Mouse (Mus musculus) embryonic stem cell, embryonic (primary cell): ENCODE data around the gene Gpr161.

ENCODE experiments used
- CTCF ChIA-PET, 4 experiments: fragments of 300-600 bp in 2 of 4; fragments of 350-600 bp in 2 of 4; sonication (Branson Sonifier 250); formaldehyde crosslinking; loops; one replicate each; lab custom pipeline; 2022; ENCODE audit warnings: inconsistent platforms in 2 of 4; lab: Charles Lee
- POLR2A ChIA-PET, 4 experiments: fragments of 300-600 bp in 2 of 4; fragments of 350-600 bp in 2 of 4; sonication (Branson Sonifier 250); formaldehyde crosslinking; loops; one replicate each; lab custom pipeline; 2022; ENCODE audit warnings: antibody characterized with exemption in 4 of 4, inconsistent platforms in 1 of 4; lab: Charles Lee

Gpr161 gene

DNA sequence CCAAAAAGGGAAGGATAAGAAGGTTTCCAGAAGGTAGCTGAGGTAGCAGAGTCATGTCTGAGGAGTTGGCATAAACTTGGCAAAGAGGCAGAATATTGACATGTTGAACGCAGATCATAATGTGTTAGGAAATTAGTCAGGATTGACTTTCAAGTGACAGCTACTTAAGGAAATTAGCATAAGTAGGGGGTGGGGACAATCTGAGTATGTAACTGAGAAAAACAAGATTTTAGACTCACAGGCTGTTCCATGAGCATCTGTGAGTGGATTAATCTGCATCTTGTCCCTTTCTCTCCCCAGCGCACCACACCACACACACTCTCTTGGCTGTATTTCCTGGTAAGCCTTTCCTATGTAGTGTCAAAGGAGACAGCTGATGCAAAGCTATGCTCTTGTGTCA, 6.0 kb downstream of the Gpr161 start:
- ChIA-PET CTCF (no interaction called here), POLR2A (no interaction called here)

DNA sequence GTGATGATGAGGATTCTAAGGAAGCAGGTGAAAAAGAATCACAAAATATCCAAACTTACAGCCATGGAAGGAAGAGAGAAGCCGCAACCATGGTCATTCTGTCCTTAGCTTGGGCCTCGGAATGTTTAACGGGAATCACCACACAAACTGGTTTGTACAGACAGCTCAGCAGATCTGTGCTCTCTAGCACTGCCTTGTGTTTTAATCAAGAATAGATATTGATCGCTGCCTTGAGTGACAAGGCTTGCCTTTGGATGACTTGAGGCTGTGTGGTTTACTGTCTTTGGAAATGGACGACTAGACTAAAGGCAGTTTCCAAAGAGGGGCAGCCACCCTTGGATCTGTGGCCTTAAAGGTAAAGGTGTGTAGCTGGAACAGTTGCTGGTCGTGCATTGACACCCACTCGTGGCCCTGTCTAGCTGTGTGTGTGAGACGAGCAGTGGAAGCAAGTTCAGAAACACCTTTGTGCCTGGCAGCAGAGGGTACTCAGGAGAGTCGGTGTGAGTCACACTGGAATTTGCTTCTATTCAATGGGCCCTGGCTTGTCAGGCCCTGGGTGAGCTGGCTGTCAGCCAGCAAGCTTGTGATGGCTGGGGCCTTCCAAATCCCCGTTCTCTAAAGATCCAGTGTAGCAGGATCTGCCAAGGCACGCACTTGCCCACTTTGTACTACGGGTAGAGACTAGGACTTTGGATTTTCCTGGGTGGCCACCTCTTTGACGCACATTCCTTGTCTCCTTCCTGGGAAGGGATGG, 7.0 kb downstream of the Gpr161 start:
- CTCF ChIA-PET: interaction anchor here in 1 of 4 experiments (0.7 kb wide), 1 partner anchor 14 kb away, joined by 3 read pairs; no protein-coding TSS in a partner anchor
- POLR2A ChIA-PET: interaction anchor here in 2 of 4 experiments (1.0 to 2.0 kb wide), 2 partner anchors 11 to 158 kb away, joined by 3 to 5 read pairs; partner anchors contain the start of genes Dcaf6 (in 1 of the 2) and Mpc2 (in 1 of the 2)

DNA sequence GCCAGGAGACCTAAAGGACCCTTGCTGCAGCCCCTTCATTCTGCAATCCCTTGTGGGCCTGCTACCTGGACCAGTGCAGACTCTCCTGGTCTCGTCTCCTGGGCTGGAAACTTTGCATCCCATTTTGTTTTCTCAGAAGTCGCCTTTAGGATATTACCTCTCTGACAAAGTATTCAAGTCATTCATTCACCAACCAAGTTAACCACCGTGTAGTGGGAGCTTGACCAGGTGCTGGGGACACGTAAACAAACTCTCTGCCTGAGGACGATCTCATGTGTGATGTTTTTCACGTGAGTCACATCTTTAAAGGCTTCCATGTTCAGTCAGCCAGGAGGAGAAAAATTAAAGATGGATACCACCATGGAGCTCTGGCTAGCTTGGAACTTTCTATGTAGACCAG, 7.6 kb downstream of the Gpr161 start:
- CTCF ChIA-PET: no interaction called here
- POLR2A ChIA-PET: interaction anchor here in 3 of 4 experiments (0.5 to 2.0 kb wide), 4 partner anchors 9 to 814 kb away, joined by 3 to 5 read pairs (median 4); partner anchors contain the start of genes Dcaf6 (in 1 of the 3) and Mpc2 (in 1 of the 3)

- ChIA-PET CTCF (no interaction called here), POLR2A (interaction anchor here in 1 of 4 experiments (2.0 kb wide), 1 partner anchor 13 kb away, joined by 5 read pairs; no protein-coding TSS in a partner anchor)
These were observed 8.8 kb downstream of the Gpr161 start for GRCm38 (mm10) chr1:165304341-165304740.

DNA sequence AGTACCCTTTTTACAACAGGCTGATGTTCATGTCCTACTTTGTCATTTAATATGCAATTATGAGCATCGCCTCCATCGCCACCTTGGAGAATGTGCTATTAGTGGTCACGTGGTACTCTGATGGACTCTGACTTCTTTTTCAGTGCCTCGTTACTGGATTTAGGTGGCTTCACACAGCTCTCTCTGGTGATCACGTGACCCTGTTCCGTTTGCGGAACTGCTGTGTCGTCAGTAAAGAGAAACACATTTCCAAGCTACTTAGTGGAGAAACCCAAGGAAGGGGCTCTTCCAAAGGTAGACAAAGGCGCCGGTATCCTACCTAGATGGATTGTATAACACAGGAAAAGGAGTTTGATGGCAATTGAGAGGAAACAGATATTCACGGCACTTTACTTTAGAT, 12.6 kb downstream of the Gpr161 start:
- POLR2A ChIA-PET: interaction anchor here in 2 of 4 experiments (0.9 to 2.1 kb wide), 4 partner anchors 12 to 153 kb away, joined by 3 to 6 read pairs (median 3); partner anchors contain the start of gene Tiprl (in 1 of the 2)
- CTCF ChIA-PET: interaction anchor here in 1 of 4 experiments (0.9 to 1.5 kb wide), 2 partner anchors 9 to 12 kb away, joined by 3 to 5 read pairs; no protein-coding TSS in a partner anchor

DNA sequence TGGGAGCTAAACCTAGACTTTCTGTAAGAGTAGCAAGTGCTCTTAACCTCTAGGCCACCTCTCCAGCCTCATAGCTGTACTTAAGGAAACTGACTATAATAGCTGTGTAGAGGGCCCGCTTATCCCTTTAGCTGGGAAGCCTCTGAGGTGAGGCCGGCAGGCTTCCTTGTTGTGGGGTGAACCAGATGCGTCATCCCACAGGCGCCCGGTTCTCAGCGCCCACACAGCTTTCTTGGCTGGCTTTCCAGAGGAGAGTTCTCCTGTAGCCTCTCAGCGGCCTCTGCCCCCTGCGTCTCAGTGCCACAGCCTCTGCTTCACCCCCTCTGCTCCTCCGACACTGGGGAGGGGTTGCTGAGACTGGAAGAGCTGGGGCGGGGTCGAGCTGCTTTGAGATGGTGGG, 20.8 kb downstream of the Gpr161 start:
- ChIA-PET CTCF (interaction anchor here in 2 of 4 experiments (0.6 to 1.4 kb wide), 4 partner anchors 11 to 76 kb away, joined by 3 read pairs; no protein-coding TSS in a partner anchor), POLR2A (interaction anchor here in 3 of 4 experiments (0.9 to 2.0 kb wide), 3 partner anchors 12 to 80 kb away, joined by 3 to 11 read pairs (median 3); partner anchors contain the start of gene Tiprl (in 2 of the 3))

GRCm38 (mm10) chr1:165320141-165320934, 24.7 kb downstream of the Gpr161 start:
- CTCF ChIA-PET: interaction anchor here in 3 of 4 experiments (0.6 to 1.9 kb wide), 8 partner anchors 9 to 140 kb away, joined by 3 to 6 read pairs (median 4); partner anchors contain the start of genes Dcaf6 (in 1 of the 3), Mpc2 (in 1 of the 3) and Tiprl (in 1 of the 3)
- POLR2A ChIA-PET: interaction anchor here in 3 of 4 experiments (0.8 to 1.4 kb wide), 5 partner anchors 12 to 140 kb away, joined by 3 to 4 read pairs (median 3); partner anchors contain the start of genes Dcaf6 (in 1 of the 3), Mpc2 (in 1 of the 3) and Tiprl (in 1 of the 3)

DNA sequence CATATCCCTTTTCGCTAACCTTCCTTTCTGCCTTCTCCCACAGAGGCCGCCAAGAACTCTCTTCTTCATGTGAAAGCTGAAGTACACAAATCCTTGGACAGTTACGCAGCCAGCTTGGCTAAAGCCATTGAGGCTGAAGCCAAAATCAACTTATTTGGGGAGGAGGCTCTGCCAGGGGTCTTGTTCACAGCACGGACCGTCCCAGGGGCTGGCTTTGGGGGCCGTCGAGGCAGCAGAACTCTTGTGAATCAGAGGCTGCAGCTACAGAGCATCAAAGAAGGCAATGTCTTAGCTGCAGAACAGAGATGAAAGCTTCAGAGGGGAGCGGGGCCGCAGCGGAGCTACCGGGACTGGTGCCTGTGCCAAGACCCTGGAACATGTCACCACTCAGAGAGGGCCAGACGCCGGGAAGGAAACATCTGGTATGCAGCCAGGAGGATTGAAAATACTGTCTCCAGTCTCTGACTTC, 25.8 kb downstream of the Gpr161 start:
- CTCF ChIA-PET: interaction anchor here in 2 of 4 experiments (1.3 to 1.9 kb wide), 2 partner anchors 9 to 32 kb away, joined by 5 to 6 read pairs; no protein-coding TSS in a partner anchor
- POLR2A ChIA-PET: interaction anchor here in 1 of 4 experiments (1.0 kb wide), 1 partner anchor 84 kb away, joined by 3 read pairs; the partner anchor contains the start of gene Tiprl

DNA sequence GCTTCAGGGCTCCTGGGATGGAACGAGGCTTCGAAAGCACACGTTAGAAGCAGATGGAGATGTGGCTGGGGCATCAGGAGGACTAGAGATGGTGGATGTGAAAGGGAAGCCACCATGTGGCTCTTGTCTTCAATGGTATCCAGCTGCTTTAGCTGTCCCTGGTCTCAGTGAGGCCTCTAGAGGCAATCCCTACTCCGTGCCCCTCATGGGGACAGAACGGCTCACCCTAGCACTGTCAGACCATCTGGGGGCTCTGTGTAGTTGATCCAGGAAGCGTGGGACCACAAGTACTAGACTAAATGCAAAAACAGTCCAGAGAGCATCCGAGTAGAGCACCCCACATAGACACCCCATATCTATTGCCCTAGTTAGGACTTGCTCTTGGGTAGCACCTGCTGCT, 26.3 kb downstream of the Gpr161 start:
- POLR2A ChIA-PET: no interaction called here
- CTCF ChIA-PET: no interaction called here

- ChIA-PET POLR2A (interaction anchor here in 1 of 4 experiments (0.6 to 1.2 kb wide), 2 partner anchors 57 to 138 kb away, joined by 3 to 4 read pairs; no protein-coding TSS in a partner anchor), CTCF (interaction anchor here in 1 of 4 experiments (1.3 kb wide), 1 partner anchor 190 kb away, joined by 3 read pairs; no protein-coding TSS in a partner anchor)
These were observed 27.3 kb downstream of the Gpr161 start for GRCm38 (mm10) chr1:165322934-165323333.

DNA sequence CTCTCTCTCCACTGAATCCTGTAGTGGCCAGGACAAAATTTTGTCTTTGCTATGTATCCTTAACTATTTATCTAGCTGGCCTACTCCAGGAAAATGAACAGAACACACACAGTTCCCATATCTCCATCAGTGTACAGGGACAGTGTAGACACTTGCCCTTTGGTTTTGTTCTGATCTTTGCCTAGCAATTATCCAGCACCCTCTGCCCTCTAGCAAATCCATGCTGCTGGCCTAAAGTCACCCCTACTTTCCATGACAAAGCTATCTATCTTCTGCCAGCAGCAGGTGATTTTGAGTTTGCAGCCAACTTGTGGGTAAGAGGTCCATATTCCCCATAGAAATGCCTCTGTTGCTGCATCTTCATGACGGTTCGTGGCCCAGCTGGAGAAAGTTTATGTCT, 31.8 kb downstream of the Gpr161 start:
- CTCF ChIA-PET: interaction anchor here in 1 of 4 experiments (1.1 kb wide), 1 partner anchor 75 kb away, joined by 3 read pairs; no protein-coding TSS in a partner anchor

GRCm38 (mm10) chr1:165327831-165328230, 32.2 kb downstream of the Gpr161 start:
- CTCF ChIA-PET: interaction anchor here in 1 of 4 experiments (1.1 kb wide), 1 partner anchor 76 kb away, joined by 3 read pairs; no protein-coding TSS in a partner anchor

More for the DNA sequence above, 31.8 kb downstream of the Gpr161 start:
- POLR2A ChIA-PET: interaction anchor here in 1 of 4 experiments (1.3 kb wide), 1 partner anchor 11 kb away, joined by 3 read pairs; no protein-coding TSS in a partner anchor

DNA sequence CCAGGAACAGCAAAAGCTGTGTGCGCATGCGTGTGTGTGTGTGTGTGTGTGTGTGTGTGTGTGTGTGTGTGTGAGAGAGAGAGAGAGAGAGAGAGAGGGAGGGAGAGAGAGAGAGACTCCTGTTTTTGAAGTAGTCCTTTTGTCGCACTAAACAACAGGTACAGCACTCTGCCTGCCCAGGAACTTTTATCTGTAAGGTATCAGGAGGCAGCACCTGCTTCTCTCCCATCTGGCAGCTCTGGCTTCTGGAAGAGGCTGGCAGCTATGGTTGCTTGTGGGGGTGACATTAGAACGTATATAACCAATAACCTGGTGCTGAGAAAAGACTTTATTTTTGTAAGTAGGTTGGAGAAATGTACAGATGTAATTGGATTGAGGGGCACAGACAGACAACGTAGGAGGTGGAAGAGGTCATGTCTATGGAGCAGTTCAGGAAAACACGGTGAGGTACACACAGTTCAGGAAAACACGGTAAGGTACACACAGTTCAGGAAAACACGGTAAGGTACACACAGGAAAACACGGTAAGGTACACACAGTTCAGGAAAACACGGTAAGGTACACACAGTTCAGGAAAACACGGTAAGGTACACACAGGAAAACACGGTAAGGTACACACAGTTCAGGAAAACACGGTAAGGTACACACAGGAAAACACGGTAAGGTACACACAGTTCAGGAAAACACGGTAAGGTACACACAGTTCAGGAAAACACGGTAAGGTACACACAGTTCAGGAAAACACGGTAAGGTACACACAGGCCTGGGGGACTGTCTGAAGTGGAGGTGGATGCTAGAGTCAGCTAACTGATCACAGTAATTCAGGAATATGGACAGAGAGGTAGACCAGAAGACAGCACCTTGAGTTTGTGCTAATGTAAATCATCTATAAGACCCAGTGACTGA, 33.0 kb downstream of the Gpr161 start:
- ChIA-PET POLR2A (interaction anchor here in 1 of 4 experiments (0.6 to 1.3 kb wide), 3 partner anchors 12 to 191 kb away, joined by 3 to 4 read pairs (median 3); partner anchors contain the start of genes Dcaf6 and Mpc2), CTCF (interaction anchor here in 1 of 4 experiments (0.7 to 1.1 kb wide), 2 partner anchors 77 to 238 kb away, joined by 3 to 4 read pairs; no protein-coding TSS in a partner anchor)

More at GRCm38 (mm10) chr1:165327831-165328230, 32.2 kb downstream of the Gpr161 start:
- POLR2A ChIA-PET: interaction anchor here in 1 of 4 experiments (0.8 to 1.3 kb wide), 2 partner anchors 11 to 133 kb away, joined by 3 to 4 read pairs; partner anchors contain the start of genes Dcaf6 and Mpc2

DNA sequence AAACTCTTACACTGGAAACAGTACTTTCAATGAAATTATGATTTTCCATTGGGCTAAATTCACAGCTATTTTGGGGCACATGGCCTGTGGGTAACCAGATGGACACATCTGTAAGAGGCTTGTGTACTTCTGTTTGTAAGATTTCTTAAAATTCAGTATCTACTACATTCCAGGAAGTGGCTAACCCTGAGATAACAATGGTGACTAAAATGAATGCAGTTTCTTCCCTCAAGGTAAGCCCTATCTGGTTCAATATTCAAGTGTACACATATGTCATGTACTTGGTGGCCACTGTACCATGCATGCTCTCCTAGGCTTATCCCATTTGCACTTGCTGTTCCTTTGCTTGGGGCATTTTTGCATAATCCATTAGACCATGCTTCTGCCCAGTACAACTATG, 35.3 kb downstream of the Gpr161 start:
- ChIA-PET POLR2A (interaction anchor here in 3 of 4 experiments (0.7 to 1.3 kb wide), 3 partner anchors 95 to 142 kb away, joined by 3 read pairs; no protein-coding TSS in a partner anchor), CTCF (interaction anchor here in 1 of 4 experiments (1.8 kb wide), 1 partner anchor 10 kb away, joined by 5 read pairs; no protein-coding TSS in a partner anchor)

GRCm38 (mm10) chr1:165332797-165333196, 37.2 kb downstream of the Gpr161 start:
- ChIA-PET POLR2A (no interaction called here), CTCF (no interaction called here)

DNA sequence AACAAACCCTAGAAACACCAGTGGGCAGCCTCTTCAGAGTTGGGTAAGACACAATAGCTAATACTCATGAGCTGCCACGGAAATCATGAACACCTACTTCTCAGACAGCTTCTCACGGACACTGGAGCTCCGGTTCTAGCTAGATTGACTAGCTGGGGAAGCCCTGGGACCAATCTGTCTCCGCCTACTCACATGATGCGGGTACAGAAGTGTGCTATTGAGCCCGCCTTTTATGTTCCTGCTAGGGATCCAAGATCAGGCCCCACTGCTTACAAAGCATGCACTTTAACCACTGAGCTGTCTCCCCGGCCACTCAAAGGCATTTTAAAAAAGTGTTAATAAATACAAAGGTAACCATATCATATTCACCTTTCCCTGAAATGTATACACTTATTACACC, 46.5 kb downstream of the Gpr161 start:
- CTCF ChIA-PET: no interaction called here
- POLR2A ChIA-PET: interaction anchor here in 2 of 4 experiments (0.5 to 3.7 kb wide), 9 partner anchors 13 to 875 kb away, joined by 3 to 13 read pairs (median 3); partner anchors contain the start of genes Dcaf6 (in 2 of the 2), Mpc2 (in 2 of the 2) and Tiprl (in 1 of the 2)
